Mouse (Mus musculus) lung, postnatal 36 days (tissue): ENCODE results near the gene Mrpl38.

Source experiments
- DNase-seq: peaks from one replicate; pipeline ENCODE4 v3.0.0; 2022; ENCODE audit warnings: mixed read lengths

The Mrpl38 gene

GRCm38 (mm10) chr11:116138468-116139138 is at the start of gene Mrpl38:
Gene Mrpl38 (minus strand): TSS chr11:116138868.
- peak; percentile 97 for DNase-seq

DNA sequence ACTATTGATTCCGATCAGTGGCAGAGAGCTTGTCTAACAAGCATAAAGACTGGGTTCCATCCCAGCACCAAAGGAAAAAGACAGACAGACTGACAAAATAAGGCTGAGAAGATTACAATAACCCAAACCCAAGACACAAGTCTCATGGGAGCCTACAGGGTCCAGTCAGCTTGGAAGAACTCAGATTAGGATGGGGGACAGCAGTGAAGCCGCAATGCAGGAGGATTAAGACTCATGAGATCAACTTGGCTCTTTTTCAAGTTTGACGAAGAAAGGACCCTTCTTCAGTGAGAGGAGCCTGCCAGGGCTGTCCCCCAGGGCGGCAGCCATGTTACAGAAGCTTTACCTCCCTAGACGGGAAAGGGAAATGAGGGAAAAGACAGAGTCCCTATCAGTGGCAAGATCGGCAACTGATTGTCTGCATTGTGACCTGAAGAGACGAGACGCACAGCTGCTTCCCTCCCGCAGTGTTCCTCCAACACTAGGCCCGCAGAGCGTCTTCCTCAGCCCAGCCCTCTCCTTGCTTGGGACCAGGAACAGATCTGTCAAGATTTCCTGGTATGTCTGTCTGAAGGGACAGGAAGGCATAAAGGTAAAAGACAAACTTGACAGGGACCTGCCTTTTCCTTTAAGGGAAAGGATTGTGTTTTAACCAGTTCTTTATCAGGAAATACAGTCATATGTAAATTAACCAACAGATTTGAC is 48.7 kb upstream of the Mrpl38 start:
- DNase-seq = no peak

DNA sequence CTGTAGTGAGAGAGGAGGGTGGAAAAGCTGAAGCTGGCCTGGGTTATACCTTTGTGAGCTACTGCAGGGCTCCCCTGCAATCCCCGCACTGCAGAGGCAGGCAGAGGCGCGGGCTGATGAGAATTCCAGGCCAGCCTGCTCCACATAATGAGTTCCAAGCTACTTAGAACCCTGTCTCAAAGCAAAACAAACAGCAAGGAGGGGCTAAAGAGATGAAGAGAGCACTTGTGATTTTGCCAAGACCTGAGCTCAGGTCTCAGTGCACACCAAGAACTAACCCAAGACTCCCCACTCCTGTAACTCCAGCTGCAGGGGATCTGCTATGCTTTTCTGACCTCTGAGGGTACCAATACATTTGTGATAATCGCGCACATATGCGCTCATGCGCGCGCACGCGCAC is 47.7 kb upstream of the Mrpl38 start:
- DNase-seq = peak; percentile 59

- no peak for DNase-seq
Observed at GRCm38 (mm10) chr11:116185836-116186235, 47.2 kb upstream of the Mrpl38 start.

GRCm38 (mm10) chr11:116178411-116179121 is 39.9 kb upstream of the Mrpl38 start:
- DNase-seq = peak; percentile 69

- DNase-seq = no peak
Observed at GRCm38 (mm10) chr11:116176010-116176409, 37.3 kb upstream of the Mrpl38 start.

- no peak for DNase-seq
Observed at GRCm38 (mm10) chr11:116174775-116175448, 36.2 kb upstream of the Mrpl38 start.

- DNase-seq = no peak
Observed at GRCm38 (mm10) chr11:116171959-116172358, 33.3 kb upstream of the Mrpl38 start.

- no peak for DNase-seq
Observed at GRCm38 (mm10) chr11:116170003-116170800, 31.5 kb upstream of the Mrpl38 start.

DNA sequence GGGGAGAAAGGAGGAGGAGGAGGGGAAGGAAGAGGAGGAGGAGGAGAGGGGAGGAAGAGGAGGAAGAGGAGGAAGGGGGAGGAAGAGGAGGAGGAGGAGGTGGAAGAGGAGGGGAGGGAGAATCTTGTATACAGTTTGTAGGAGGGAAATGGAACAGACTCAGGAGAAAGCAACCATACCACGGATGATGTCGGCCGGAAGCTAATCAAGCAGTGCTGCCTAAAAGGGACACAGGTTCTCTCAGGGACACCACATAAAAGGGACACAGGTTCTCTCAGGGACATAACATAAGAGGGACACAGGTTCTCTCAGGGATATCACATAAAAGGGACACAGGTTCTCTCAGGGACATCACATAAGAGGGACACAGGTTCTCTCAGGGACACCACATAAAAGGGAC is 30.5 kb upstream of the Mrpl38 start:
- no peak for DNase-seq

DNA sequence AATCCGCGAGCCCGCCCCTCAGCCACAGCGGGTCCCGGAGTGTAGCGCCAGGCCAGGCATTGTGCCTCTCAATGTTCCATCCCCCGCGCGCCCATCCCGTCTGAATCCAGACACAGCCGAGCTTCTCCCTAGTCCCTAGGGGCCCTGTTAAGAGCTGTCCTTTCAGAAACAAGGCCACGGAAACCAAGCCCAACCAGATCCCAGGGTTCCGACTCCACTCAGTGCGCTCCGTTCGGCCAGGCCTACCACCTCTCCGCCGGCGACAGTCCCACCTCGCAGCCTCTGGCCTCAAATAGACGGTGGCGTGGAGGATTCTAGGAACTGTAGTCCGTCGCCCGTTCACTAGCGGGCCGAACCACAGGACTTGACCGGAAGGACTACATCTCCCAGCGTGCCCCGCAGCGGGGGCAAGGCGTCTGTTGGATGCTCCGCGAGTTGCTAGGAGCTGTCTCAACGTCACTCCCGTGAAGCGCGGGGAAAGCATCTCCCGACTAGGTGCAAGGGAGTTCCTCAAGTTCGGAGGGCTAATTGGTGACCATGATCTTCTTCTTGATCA is 29.3 kb upstream of the Mrpl38 start, which contains the start of gene Fbf1:
TSS of gene Fbf1 (minus strand) at position 283 of the 556 bp plus-strand sequence.
- peak; percentile 97 for DNase-seq

GRCm38 (mm10) chr11:116167232-116167631 is 28.6 kb upstream of the Mrpl38 start:
- DNase-seq = no peak

- no peak for DNase-seq
Observed at GRCm38 (mm10) chr11:116163002-116163401, 24.3 kb upstream of the Mrpl38 start.

DNA sequence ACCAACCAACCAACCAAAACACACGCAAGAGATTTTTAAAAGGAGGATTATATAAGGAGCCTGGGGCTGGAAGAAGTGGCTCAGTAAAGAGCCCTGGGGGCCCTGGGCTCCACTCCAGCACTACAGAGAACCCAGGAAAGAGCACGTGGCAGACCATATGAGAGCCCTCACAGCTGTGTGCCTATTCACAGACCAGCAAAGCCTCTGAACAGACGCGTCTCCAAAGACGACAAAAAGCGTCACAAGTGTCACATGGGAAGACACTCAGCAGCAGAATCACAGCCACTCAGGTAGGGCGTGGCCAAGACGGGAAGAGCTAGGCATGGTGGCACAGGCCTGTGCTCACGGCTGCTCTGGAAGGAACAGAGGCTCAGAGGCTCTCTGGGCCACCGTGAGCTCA is 23.5 kb upstream of the Mrpl38 start:
- peak; percentile 42 for DNase-seq

DNA sequence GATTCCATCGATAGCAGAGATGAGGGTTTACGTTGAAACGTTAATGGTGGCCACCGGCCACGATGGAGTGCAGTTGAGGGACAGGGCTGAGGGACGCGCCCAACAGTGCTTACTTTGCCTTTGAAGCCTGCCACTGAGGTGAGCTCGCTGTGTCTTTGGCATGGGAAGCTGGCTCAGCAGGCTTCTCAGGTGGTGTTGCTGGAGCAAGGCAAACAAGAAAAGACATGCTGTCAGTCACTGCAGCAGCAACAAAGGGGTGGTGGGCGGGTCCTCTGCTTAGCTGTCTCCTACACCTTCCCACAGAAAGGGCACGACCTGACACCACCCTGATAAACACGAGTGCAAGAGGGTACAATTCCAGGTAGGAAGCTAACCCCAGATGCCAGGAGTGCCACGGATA is 22.6 kb upstream of the Mrpl38 start:
- DNase-seq = peak; percentile 22

GRCm38 (mm10) chr11:116150960-116151359 is 12.3 kb upstream of the Mrpl38 start:
- DNase-seq = no peak

- DNase-seq = no peak
Observed at GRCm38 (mm10) chr11:116149341-116149740, 10.7 kb upstream of the Mrpl38 start.

GRCm38 (mm10) chr11:116148761-116149221 is 10.1 kb upstream of the Mrpl38 start:
- no peak for DNase-seq

DNA sequence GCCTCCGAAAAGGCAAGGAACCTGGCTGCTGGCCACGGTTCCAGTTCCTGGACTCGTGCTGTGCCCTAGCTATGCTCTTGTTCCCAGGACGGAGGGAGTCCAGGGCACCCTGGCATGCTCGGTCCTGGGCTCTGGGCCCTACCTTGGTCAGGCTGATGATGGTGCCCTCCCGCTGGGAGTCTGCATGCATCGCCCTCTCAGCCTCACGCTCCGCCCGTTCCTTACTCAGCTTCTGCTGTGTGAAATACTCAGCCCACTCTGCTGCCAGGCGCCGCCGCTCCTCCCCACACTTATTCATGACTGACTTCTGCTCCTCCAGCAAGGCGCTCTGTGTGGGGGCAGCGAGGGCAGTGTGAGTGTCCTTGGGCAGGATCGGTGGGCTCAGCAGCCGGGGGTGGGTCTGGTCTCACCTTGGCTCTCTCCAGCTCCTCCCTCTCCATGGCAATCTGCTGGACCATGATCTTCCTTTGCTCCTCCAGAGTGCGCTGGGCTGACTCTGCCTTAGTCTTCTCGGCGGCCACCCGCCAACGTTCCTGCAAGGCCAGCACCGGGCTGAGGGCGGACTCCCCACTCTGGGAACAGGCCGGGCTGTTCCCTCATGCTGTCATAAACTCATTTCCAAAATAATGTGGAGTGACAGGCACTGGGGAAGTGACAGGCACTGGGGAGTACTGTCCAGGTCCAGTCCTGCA is 7.8 kb upstream of the Mrpl38 start:
- peak; percentile 58 for DNase-seq

- DNase-seq = peak; percentile 27
Observed at GRCm38 (mm10) chr11:116145481-116146293, 7.0 kb upstream of the Mrpl38 start.
